Mouse (Mus musculus): ENCODE results near the gene Ift46.

The Ift46 gene

DNA sequence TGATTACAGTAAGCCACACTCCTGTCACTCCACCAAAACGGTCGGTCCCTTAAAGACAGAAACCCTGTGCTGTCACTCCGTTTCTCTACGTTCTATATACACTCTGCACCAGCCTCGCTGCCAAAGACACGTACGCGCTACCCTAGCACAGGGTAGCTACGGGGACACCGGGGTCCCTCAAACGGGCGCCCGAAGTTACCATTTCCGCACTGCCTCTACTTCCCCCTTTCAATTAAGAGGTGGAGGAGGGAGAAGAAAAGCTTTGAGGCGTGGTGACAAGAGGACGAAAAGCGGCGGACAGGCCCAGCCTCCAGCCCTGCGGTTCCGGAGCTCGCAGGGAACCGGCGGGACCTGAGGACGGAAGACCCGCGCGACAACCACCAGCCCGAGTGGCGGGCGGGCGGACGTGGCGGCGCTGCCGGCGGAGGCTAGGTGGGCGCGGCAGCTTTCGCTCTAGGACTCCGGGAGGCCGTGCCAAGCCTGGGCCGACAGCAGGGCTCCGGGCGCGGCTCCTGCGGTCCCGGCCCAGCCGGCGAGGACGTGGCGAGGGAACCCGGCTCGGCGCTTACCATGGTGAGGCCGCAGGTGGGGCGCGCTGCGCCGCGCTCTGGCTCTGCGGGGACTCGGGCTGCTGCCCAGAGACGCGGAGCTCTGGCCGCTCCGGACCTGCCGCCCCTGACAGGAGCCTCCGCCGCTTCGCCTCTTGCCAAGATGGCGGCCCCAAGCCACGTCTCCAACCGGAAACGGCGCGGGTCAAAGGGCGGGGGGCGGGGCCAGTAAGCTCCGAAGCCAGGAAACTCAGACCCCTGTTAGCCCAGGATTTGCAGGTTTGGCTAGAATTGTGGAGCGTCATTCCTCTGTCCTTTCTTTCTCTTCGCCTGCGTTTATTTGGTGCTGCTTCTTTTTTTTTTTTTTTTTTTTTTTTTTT is at the start of gene Ift46, which contains the start of gene Arcn1:
Gene Ift46 (plus strand): TSS at position 808 of the 928 bp plus-strand sequence.
Gene Arcn1 (minus strand): TSS at position 745 of the 928 bp plus-strand sequence.
- in situ Hi-C loops (cut with MboI, MseI), result no loop called here

DNA sequence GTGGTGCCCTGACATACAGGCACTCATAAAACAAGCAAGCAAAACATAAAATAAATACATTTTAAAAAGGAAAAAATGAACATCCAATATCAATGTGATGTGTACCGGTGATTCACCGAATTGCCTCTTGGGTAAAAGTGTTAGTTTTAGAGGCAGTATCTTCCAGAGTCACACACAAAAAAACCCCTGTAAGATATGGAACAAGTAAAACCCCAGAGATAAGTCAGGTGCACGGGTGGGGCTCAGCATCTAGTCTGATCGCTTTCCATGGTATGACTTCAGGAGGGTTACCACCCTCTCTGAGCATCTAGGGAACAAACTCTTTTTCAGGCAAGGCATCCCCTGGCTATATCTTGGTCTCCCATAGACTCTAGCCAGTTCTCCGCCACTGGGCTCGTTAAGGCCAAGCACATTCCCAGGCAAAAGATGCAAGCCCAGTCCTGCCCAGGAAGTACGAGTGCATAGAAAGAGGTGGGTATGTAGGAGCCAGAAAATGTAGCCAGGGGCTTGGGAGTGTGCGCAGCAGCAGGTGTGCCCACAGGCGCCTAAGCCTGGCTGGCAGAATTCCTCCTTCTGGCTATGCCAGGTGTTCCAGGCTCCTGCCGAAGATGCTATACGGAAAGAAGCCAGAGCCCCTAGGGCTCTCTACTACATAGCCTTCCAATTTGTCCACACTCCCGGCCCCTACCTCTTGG is 48.6 kb upstream of the Ift46 start:
- in situ Hi-C loops (cut with MboI, MseI), result no loop called here

GRCm38 (mm10) chr9:44719632-44720357 is 47.9 kb upstream of the Ift46 start:
- in situ Hi-C loops (cut with MboI, MseI), result no loop called here

DNA sequence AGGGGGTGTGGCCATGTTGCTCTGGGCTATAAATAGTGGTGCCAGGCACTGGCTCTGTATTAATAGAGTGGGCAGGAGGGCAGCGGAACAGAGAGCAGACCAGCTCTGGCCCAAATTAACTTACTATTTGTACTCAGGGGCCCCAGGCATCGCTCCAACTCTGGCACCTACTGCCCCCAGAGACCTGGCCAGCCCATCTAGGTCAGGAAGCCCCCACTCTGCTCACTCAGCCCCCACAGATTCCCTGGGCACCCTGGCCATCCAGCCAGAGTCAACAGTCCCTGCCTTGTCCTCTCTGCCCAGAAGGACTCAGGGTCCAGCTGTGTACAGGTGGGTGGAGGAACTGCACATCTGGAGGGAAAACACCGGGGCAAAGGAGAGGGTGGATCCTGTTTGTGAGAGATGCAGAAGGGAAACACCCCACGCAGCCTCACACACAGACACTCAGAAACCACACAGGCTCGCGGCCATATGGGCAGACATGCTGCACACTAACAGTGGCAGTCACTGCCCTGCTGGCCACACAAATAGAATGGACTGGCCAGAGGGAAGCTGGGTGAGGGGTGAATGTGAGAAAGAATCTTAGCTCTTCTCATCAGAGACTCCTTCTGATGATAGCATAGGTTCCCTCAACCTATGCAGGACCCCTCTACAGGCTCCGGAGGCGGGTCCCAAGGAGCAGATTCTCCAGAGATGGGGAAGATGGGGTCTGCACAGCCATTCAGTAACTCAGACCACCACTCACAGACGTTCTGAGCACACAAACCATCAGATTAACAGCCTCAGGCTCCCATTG is 47.2 kb upstream of the Ift46 start:
- in situ Hi-C loops (cut with MboI, MseI), result no loop called here

GRCm38 (mm10) chr9:44721154-44721876 is 46.4 kb upstream of the Ift46 start:
- in situ Hi-C loops (cut with MboI, MseI), result no loop called here

GRCm38 (mm10) chr9:44721877-44722186 is 45.9 kb upstream of the Ift46 start:
- in situ Hi-C loops (cut with MboI, MseI), result no loop called here

DNA sequence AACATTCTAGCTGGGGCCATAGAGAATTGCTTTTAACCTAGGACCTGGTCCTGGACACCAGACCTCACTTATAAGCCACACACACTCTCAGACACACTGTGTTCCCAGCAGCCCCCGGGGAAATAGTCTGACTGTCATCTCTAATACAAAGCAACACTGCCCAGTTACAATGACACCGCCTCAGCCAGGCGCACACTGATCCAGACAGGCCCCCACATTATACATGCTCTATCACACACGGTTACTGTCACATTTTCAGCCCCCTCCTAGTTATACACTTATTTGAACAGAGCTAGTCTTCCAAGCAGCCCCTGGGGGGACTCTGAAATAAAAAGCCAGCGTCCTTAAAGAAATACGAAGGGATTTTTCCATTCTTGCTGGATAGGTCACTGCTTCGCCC is 45.1 kb upstream of the Ift46 start:
- in situ Hi-C loops (cut with MboI, MseI), result no loop called here

DNA sequence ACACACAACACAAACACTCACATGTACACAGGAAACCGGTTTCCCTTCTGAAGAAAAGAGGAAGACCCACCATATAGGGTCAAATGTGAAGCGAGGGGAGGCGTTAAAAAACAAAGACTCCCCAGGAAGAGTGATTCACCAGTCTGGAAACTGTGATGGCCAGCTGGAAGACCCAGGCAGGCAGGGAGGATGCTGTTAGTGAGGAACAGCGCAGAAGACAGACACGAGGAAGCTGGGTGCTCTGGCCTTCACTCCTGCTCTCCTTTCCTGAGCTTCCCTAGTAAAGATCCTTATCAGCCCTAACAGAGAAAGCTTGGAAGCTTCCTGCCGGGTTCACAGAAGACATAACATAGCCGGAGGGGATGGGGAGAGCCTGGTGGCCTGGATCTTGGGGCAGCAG is 44.7 kb upstream of the Ift46 start:
- in situ Hi-C loops (cut with MboI, MseI), result no loop called here

DNA sequence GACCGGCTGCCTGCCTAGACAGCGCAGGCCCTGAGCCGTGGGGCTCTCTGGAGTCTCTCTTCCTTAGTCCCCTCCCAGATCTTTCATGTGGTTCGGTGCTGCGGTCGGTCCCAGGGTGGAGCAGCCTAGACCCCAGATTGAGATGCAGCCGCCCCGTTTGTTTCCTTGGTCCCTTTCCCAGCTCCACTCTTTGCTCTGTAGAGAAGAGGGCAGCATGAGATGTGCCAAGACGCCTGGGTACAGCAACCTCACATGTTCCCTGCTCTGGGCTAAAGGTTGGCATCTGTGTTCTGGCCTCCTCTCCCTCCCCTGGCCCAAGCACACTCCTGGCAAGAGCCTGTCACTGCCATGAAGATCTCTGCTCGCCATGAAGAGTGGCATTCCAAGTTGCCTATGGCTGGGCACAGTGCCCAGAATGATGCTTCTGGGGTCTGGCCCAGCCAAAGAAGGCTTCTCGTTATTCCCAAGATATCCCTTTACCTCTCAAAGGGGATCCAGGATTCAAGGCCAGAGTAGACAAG is 44.1 kb upstream of the Ift46 start:
- in situ Hi-C loops (cut with MboI, MseI), result no loop called here

DNA sequence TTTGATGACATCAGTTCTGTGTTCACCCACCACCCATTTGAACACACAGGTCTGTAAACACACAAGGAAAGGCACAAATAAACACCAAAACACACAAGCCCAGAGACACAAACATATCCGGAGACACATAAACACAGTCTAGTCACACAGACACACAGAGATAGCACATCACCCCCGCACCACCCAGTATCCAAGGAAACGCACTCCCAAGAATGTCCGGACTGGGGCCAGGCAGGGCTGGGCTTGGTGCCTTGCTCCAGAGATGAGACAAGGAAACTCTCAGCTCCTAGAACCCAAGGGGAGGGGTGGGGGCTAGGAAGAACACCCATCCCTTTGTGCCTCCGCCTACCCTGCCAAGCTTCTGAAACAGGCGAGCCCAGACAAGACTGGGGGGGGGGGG is 43.5 kb upstream of the Ift46 start:
- in situ Hi-C loops (cut with MboI, MseI), result no loop called here

- in situ Hi-C loops (cut with MboI, MseI), result no loop called here
Observed at GRCm38 (mm10) chr9:44724665-44725064, 43.0 kb upstream of the Ift46 start.

DNA sequence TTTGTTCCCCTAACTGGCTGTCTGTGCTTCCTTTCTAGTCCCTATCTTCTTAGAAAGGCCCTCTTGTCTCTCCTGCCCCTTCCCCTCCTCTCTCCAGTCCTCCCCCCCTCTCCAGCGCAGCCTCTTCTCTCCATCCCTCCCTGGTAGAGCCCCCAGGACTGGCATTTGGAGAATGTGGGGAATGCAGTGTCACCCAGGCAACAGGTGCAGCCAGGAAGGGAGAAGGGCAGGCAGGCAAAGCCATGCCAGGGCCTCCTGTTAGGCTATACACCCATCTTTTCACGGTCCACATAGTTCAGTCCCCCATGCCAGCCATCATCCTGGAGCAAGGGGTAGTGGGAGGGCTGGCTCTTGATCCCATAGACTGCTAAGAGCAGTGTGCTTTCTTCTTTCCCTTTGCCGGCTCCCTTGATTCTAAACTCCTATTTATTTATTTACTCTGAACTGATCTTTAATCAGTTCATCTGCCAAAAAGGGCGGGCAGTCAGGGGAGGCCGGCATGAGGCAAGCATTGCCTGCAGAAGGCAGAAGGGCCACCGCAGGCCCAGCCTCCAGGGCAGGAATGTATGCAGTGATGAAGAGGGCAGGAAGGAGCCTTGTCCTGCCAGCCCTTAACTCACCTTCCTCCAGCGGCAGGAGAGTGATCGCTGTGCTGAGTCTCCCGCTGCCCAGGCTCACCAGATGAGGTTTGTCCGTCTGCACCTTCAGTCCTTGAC is 41.1 kb upstream of the Ift46 start:
- in situ Hi-C loops (cut with MboI, MseI), result no loop called here

- in situ Hi-C loops (cut with MboI, MseI), result no loop called here
Observed at GRCm38 (mm10) chr9:44727441-44727840, 40.3 kb upstream of the Ift46 start.

GRCm38 (mm10) chr9:44732130-44732549 is 35.6 kb upstream of the Ift46 start:
- in situ Hi-C loops (cut with MboI, MseI), result no loop called here

GRCm38 (mm10) chr9:44732921-44733530 is 34.7 kb upstream of the Ift46 start:
- in situ Hi-C loops (cut with MboI, MseI), result no loop called here

GRCm38 (mm10) chr9:44733671-44734523 is 33.8 kb upstream of the Ift46 start:
- in situ Hi-C loops (cut with MboI, MseI), result no loop called here

DNA sequence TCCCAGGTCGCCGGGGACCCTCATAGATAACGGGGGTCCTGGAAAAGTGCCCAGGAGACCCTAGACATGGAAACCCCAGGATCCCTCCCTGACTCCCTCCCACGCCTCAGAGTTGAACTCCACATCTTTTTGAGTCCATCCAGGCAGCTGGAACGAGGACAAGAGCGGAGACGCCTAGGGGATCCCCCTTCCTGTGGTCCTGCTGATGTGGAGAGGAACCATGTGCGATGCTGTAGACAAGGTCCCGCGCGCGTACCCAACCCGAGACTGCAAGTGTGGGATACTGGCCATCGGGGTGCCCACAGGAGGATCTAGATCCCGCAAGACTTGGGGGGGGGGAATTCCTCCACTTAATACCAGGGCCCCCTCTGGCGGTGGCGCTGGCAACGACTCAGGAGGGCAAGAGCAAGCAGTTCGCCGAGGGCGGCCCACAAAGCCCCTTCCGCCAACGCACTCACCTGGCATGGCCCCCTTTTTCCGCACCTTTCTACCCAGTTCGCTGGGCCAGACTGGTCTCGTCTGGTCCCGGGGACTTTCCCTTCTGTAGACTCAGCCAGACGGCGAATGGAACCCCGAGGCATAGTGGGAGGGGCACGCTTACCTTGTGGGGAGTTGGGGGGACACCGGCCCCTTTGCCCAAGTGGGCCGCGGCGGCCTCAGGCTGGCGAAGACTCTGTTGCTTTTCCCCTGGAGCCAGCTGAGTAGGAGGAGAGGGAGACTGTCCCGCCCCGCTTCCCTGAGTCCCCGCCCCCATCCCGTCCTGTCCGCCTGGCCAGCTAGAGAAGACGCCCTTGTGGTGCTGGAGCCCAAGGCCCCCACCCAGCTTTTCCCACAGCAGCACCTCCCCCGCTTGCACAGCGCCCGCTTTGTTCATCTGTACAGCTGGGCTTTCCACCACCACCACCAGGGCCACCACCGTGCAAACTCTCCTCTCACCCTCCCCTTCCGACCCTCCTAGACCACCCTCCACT is 32.9 kb upstream of the Ift46 start, which contains the start of gene Phldb1:
Gene Phldb1 (minus strand): TSS at position 675 of the 971 bp plus-strand sequence.
- in situ Hi-C loops (cut with MboI, MseI), result no loop called here

Measured in T-helper 2 cell (primary cell).